Mouse (Mus musculus) small intestine, adult 2 months (tissue): Measurements from ENCODE around the gene Gm28374. TPM values are rescaled to one million over a fixed set of nuclear protein-coding genes. Genes with fewer than 3 reads are reported as not detected.

Source experiments
- H3K27ac ChIP-seq: fragments of 200-500 bp; 2 replicates; pipeline ENCODE4 v1.5.1; 2012; ENCODE audit warnings: low read depth, low read length, control low read depth, inconsistent platforms; ENCODE audit not compliant: insufficient read depth
- H3K27me3 ChIP-seq: fragments of 200-500 bp; 2 replicates; pipeline ENCODE4 v1.6.1; 2012; ENCODE audit warnings: mild to moderate bottlenecking, moderate library complexity, low read length, inconsistent platforms; ENCODE audit not compliant: control insufficient read depth, insufficient read depth
- H3K36me3 ChIP-seq: fragments of 200-500 bp; 2 replicates; pipeline ENCODE4 v1.6.1; 2012; ENCODE audit warnings: mild to moderate bottlenecking, low read length, control low read depth, inconsistent platforms; ENCODE audit not compliant: control insufficient read depth, insufficient read depth
- H3K4me1 ChIP-seq: fragments of 200-500 bp; 2 replicates; pipeline ENCODE4 v1.6.1; 2012; ENCODE audit warnings: low read length, inconsistent platforms, mixed read lengths; ENCODE audit not compliant: control insufficient read depth, insufficient read depth, insufficient read length
- H3K4me3 ChIP-seq: fragments of 200-500 bp; 2 replicates; pipeline ENCODE4 v1.5.1; 2012; ENCODE audit warnings: low read depth, mild to moderate bottlenecking, control low read depth, inconsistent platforms, low read length, moderate library complexity
- CTCF ChIP-seq: fragments of 200-500 bp; IDR thresholded peaks from 2 replicates; pipeline ENCODE4 v1.5.1; 2012; ENCODE audit warnings: low read depth, mild to moderate bottlenecking, control low read depth, inconsistent platforms, low read length, moderate library complexity, mixed read lengths; ENCODE audit not compliant: insufficient replicate concordance, insufficient read length; ENCODE audit errors: extremely low read depth
- POLR2A ChIP-seq: fragments of 200-500 bp; IDR thresholded peaks from 2 replicates; pipeline ENCODE4 v1.6.1; 2012; ENCODE audit warnings: low read depth, mild to moderate bottlenecking, control low read depth, inconsistent platforms, low read length, moderate library complexity
- WGBS: fragments of 180-500 bp; shearing (Covaris S2); methylation state at CpG from one replicate; pipeline ENCODE4 v1.1.7; 2018; 5-methylcytosine and 5-hydroxymethylcytosine counted together
- polyA plus RNA-seq: library from polyadenylated mRNA; depleted of rRNA; stranded (reverse); fragments of >200 nt; gene quantifications from 2 replicates; pipeline ENCODE4 v1.2.3, GENCODE M21; 2012

The Gm28374 gene
- polyA plus RNA-seq, 1 experiment = not detected

DNA sequence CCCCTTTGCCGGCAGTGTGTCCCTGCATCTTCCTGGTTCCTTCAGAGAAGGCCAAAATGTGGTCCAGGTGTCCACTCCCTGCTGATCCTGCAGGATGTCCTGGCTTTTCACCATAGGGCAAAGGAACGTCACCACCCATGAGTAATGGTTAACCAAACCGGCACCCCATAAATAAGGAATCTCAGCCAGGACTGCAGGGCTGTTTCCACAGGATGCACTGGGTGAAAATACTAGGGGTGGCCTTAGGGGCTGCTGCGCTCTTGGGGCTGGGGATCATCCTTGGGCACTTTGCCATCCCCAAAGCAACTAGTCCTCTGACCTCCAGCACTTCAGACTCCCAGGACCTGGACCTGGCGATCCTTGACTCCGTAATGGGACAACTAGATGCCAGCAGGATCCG, 23.5 kb upstream of the Gm28374 start, which contains the start of gene Naaladl1:
Naaladl1 (plus strand) TSS at position 197 of the 400 bp plus-strand sequence.
- TF ChIP-seq POLR2A (peak; percentile 95), CTCF (no peak)
- Histone ChIP-seq H3K4me3 (peak within 1 kb of the TSS; percentile 64), H3K4me1 (peaks cover 19% of the 10 kb centered on the region), H3K27me3 (no peaks in the 10 kb centered on the region), H3K27ac (peak within 1 kb of the TSS; percentile 71), H3K36me3 (peaks cover 21% of the 10 kb centered on the region; the same call in 1 of the 2 replicates)
- WGBS = 38% methylated on average over 7 of the region's 7 CpGs

DNA sequence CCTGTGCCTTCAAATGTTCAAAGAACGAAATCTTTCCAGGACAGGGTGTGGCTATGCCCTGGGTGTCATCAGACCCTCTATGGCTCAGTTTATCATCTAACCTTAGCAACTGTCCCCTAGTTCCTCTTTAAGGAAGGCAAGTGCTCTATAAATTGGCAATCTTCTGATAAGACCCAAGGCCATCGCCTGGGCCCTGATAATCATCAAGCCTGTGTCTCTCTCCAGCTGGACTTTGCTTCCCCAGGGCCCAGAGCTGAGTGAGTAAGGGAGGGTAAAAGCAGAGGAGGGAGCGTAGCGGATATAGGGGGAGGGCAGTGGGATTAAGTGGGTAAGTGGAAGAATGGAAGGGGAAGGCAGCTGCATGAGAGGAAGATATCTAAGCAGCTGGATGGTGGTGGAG, 22.4 kb upstream of the Gm28374 start:
- TF ChIP-seq POLR2A (no peak), CTCF (no peak)
- Histone ChIP-seq H3K27me3 (no peaks in the 10 kb centered on the region), H3K27ac (peak overlapping the region; percentile 71), H3K4me3 (no peak overlapping the region), H3K36me3 (peaks cover 14% of the 10 kb centered on the region; the same call in 1 of the 2 replicates), H3K4me1 (peaks cover 19% of the 10 kb centered on the region)
- 30% methylated on average over 4 of the region's 4 CpGs for WGBS

GRCm38 (mm10) chr19:6102169-6102853, 20.3 kb upstream of the Gm28374 start:
- no peaks in the 10 kb centered on the region for H3K27me3 ChIP-seq
- peak overlapping the region; percentile 26; the same call in 1 of the 2 replicates for H3K27ac ChIP-seq
- TF ChIP-seq CTCF (no peak), POLR2A (no peak)
- H3K36me3 ChIP-seq = no peaks in the 10 kb centered on the region
- peaks cover 19% of the 10 kb centered on the region for H3K4me1 ChIP-seq
- no peak overlapping the region for H3K4me3 ChIP-seq
- WGBS = 67% methylated on average over 6 of the region's 6 CpGs

DNA sequence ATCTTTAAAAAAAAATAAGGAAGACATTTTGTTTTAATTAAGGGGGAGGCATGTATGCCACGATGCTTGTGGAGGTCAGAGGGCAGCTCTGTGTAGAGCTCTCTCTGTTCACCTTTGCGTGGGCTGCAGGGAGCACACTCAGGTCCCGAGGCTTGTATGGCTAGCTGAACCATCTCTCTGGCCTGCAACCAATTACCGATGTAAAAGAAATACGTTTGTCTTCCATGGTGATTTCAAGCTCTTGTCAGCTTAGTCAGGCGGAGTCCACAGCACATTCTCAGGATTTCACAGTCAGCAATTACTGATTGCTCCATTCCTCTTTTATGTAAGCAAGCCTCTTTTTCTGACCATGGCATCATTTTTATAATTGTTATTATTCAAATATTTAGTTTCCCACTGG, 19.1 kb upstream of the Gm28374 start:
- Histone ChIP-seq H3K4me3 (no peak overlapping the region), H3K36me3 (no peaks in the 10 kb centered on the region), H3K27me3 (no peaks in the 10 kb centered on the region), H3K27ac (no peak overlapping the region), H3K4me1 (peaks cover 19% of the 10 kb centered on the region)
- 83% methylated on average over 6 of the region's 6 CpGs for WGBS
- no peak for TF ChIP-seq POLR2A
- no peak for TF ChIP-seq CTCF

- no peaks in the 10 kb centered on the region for H3K27me3 ChIP-seq
- H3K27ac ChIP-seq = no peak overlapping the region
- WGBS = 83% methylated on average over 3 of the region's 3 CpGs
- TF ChIP-seq POLR2A = no peak
- TF ChIP-seq CTCF = no peak
- no peak overlapping the region for H3K4me3 ChIP-seq
- H3K36me3 ChIP-seq = no peaks in the 10 kb centered on the region
- H3K4me1 ChIP-seq = peaks cover 8% of the 10 kb centered on the region
Measured at GRCm38 (mm10) chr19:6097847-6098246, 15.8 kb upstream of the Gm28374 start.

- Histone ChIP-seq H3K27ac (no peak within 1 kb of the TSS), H3K36me3 (peaks cover 1% of the 10 kb centered on the region; the same call in 1 of the 2 replicates), H3K4me1 (no peaks in the 10 kb centered on the region), H3K4me3 (no peak within 1 kb of the TSS), H3K27me3 (no peaks in the 10 kb centered on the region)
- TF ChIP-seq CTCF = no peak
- TF ChIP-seq POLR2A = no peak
- WGBS = 86% methylated on average over 7 of the region's 7 CpGs
Measured at GRCm38 (mm10) chr19:6094119-6094518, 12.1 kb upstream of the Gm28374 start, which contains the start of gene AC131692.1. Gene AC131692.1 (plus strand): TSS chr19:6094419.

GRCm38 (mm10) chr19:6088841-6089240, 6.8 kb upstream of the Gm28374 start:
- 75% methylated on average over 13 of the region's 13 CpGs for WGBS
- no peaks in the 10 kb centered on the region for H3K27me3 ChIP-seq
- no peak for TF ChIP-seq POLR2A
- no peak for TF ChIP-seq CTCF
- H3K4me1 ChIP-seq = peaks cover 6% of the 10 kb centered on the region
- H3K36me3 ChIP-seq = peaks cover 1% of the 10 kb centered on the region; the same call in 1 of the 2 replicates
- H3K4me3 ChIP-seq = no peak overlapping the region
- no peak overlapping the region for H3K27ac ChIP-seq
